Mouse (Mus musculus) ES-Bruce4 (cell line): ENCODE measurements around the gene Hoxc10. TPM values are rescaled to one million over a fixed set of nuclear protein-coding genes. Genes with fewer than 3 reads are reported as not detected.

Experiments used
- H3K27ac ChIP-seq: 2 replicates; pipeline ENCODE4 v1.5.1; 2012; ENCODE audit warnings: low read length, inconsistent platforms; ENCODE audit not compliant: insufficient read depth
- H3K27me3 ChIP-seq: 2 replicates; pipeline ENCODE4 v1.6.1; 2012; ENCODE audit warnings: mild to moderate bottlenecking, low read length, inconsistent platforms; ENCODE audit not compliant: control insufficient read depth, poor library complexity, insufficient read depth, severe bottlenecking
- H3K36me3 ChIP-seq: 2 replicates; pipeline ENCODE4 v1.6.1; 2012; ENCODE audit warnings: inconsistent platforms, mild to moderate bottlenecking, low read length, moderate library complexity; ENCODE audit not compliant: control insufficient read depth, poor library complexity, insufficient read depth, severe bottlenecking
- H3K4me1 ChIP-seq: one replicate; pipeline ENCODE4 v1.8.1; 2011; ENCODE audit warnings: low read length; ENCODE audit not compliant: control insufficient read depth, insufficient read depth
- H3K4me3 ChIP-seq: 2 replicates; pipeline ENCODE4 v1.5.1; 2011; ENCODE audit warnings: low read depth, mild to moderate bottlenecking, low read length
- H3K9ac ChIP-seq: 2 replicates; pipeline ENCODE4 v1.6.1; 2012; ENCODE audit warnings: low read depth, mild to moderate bottlenecking, inconsistent platforms; ENCODE audit not compliant: poor library complexity, severe bottlenecking
- H3K9me3 ChIP-seq: replicated peaks from 2 replicates; pipeline ENCODE4 v1.6.1; 2012; ENCODE audit warnings: mild to moderate bottlenecking, low read length, inconsistent platforms; ENCODE audit not compliant: control insufficient read depth, poor library complexity, insufficient read depth, severe bottlenecking
- CTCF ChIP-seq: IDR thresholded peaks from one replicate; pipeline ENCODE4 v1.8.1; 2011; ENCODE audit warnings: low read depth, low read length
- EP300 ChIP-seq: IDR thresholded peaks from 2 replicates; pipeline ENCODE4 v1.6.1; 2011; ENCODE audit warnings: low read depth, low read length; ENCODE audit not compliant: insufficient read depth
- POLR2A ChIP-seq: IDR thresholded peaks from one replicate; pipeline ENCODE4 v1.8.1; 2011; ENCODE audit warnings: low read length; ENCODE audit not compliant: insufficient read depth
- polyA plus RNA-seq: library from polyadenylated mRNA; stranded (reverse); fragments of >200 nt; gene quantifications from 2 replicates; pipeline ENCODE4 v1.2.4, GENCODE M21; 2011; ENCODE audit warnings: low read depth; ENCODE audit not compliant: missing spikeins, insufficient read depth, insufficient read length

Hoxc10 gene
- polyA plus RNA-seq, 1 experiment = not detected

DNA sequence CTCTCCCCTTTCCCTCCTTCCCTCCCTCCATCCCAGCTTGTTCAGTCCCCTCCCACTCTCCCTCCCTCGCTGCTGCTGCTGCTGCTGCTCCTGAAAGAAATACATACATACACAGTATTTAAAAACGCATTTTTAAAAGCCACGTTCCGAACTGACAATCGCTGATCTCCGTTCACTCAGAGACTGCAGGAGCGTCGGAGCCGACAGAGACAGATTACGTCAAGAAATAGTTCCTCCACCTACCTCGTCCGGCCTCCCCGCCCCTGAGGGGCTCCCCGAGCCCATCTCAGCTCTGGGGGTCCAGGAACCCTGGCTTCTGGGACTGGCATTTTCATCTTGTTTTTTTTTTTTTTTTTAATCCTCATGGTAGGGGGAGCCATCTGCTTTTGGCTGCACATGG is 14.3 kb downstream of the Hoxc10 start:
- no peak overlapping the region for H3K27ac ChIP-seq
- no peak for TF ChIP-seq POLR2A
- no peak for TF ChIP-seq CTCF
- no peak for TF ChIP-seq EP300
- H3K27me3 ChIP-seq = peaks cover 61% of the 10 kb centered on the region
- no peaks in the 10 kb centered on the region for H3K36me3 ChIP-seq
- peak overlapping the region; percentile 59; the same call in 1 of the 2 replicates for H3K9ac ChIP-seq
- H3K4me3 ChIP-seq = peak overlapping the region; percentile 65
- H3K9me3 ChIP-seq = no peaks in the 10 kb centered on the region
- H3K4me1 ChIP-seq = no peaks in the 10 kb centered on the region

DNA sequence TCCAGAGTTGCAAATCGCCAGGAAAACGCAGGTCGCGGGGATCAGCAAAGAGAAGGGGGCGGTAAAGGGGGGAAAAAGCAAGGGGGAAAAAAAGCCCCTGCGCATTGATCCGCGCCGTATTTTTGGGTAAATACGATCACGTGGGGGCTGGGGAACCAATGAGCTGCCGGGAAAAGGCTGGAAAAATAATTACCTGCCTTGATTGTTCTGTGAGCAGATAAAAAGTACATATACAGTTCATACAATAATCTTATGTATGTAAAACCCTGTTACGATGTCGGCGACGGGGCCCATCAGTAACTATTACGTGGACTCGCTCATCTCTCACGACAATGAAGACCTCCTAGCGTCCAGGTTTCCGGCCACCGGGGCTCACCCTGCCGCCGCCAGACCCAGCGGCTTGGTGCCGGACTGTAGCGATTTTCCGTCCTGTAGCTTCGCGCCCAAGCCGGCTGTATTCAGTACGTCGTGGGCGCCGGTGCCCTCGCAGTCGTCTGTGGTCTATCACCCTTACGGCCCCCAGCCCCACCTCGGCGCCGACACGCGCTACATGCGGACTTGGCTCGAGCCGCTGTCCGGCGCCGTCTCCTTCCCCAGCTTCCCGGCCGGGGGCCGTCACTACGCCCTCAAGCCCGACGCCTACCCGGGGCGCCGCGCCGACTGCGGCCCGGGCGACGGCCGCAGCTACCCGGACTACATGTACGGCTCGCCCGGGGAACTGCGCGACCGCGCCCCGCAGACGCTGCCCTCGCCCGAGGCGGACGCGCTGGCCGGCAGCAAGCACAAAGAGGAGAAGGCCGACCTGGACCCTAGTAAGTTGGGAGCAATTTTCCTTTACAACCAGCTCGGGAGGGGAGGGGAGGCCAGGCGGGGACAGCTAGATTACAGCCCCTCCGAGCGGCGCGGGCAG is 15.0 kb downstream of the Hoxc10 start:
- peak overlapping the region; percentile 65 for H3K4me3 ChIP-seq
- H3K9ac ChIP-seq = peak overlapping the region; percentile 59
- TF ChIP-seq CTCF (no peak), POLR2A (no peak), EP300 (no peak)
- peaks cover 59% of the 10 kb centered on the region for H3K27me3 ChIP-seq
- H3K4me1 ChIP-seq = no peaks in the 10 kb centered on the region
- H3K9me3 ChIP-seq = no peaks in the 10 kb centered on the region
- H3K27ac ChIP-seq = no peak overlapping the region
- H3K36me3 ChIP-seq = no peaks in the 10 kb centered on the region

DNA sequence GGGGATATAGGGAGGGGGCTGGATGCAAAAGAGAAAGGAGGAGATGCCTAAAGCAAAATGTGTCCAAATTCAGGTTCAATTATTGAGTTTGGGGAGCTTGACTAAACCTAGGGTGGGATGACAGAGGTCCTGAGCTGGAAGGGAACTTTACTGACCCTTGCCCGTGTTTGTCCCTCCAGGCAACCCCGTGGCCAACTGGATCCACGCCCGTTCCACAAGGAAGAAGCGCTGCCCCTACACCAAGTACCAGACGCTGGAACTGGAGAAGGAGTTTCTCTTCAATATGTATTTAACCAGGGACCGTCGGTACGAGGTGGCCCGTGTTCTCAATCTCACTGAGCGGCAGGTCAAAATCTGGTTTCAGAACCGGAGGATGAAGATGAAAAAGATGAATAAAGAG is 17.1 kb downstream of the Hoxc10 start:
- no peaks in the 10 kb centered on the region for H3K4me1 ChIP-seq
- H3K27me3 ChIP-seq = peaks cover 60% of the 10 kb centered on the region
- no peaks in the 10 kb centered on the region for H3K36me3 ChIP-seq
- TF ChIP-seq CTCF = no peak
- no peak for TF ChIP-seq EP300
- no peak for TF ChIP-seq POLR2A
- H3K4me3 ChIP-seq = no peak overlapping the region
- no peak overlapping the region for H3K9ac ChIP-seq
- no peaks in the 10 kb centered on the region for H3K9me3 ChIP-seq
- H3K27ac ChIP-seq = no peak overlapping the region

GRCm38 (mm10) chr15:102984521-102984920 is 17.9 kb downstream of the Hoxc10 start:
- TF ChIP-seq CTCF (no peak), EP300 (no peak), POLR2A (no peak)
- Histone ChIP-seq H3K9ac (no peak overlapping the region), H3K36me3 (no peaks in the 10 kb centered on the region), H3K27me3 (peaks cover 61% of the 10 kb centered on the region), H3K4me3 (no peak overlapping the region), H3K4me1 (no peaks in the 10 kb centered on the region), H3K27ac (no peak overlapping the region), H3K9me3 (no peaks in the 10 kb centered on the region)

DNA sequence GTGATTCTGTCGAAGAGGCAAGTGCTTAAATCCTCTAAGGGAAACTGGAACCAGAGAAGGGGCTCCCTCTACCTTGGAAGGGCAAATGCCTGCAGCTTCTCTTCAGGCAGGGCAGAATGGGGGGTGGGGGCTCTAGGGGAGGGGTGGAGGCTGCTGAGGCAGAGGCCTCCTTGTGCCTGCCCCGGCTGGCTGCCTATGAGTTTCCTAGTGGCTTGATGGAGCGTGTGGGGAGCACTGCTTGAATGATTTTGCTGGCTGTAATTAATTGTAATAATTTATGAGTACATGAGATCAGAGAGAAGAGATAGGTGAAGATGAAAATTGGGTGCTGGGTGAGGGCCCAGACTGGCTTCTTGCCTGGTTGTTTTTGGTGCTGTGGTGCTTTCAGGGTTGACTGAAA is 18.3 kb downstream of the Hoxc10 start:
- H3K27me3 ChIP-seq = peaks cover 60% of the 10 kb centered on the region
- no peak overlapping the region for H3K27ac ChIP-seq
- TF ChIP-seq EP300 (no peak), POLR2A (no peak), CTCF (no peak)
- H3K4me1 ChIP-seq = no peaks in the 10 kb centered on the region
- H3K9ac ChIP-seq = no peak overlapping the region
- H3K9me3 ChIP-seq = no peaks in the 10 kb centered on the region
- no peaks in the 10 kb centered on the region for H3K36me3 ChIP-seq
- H3K4me3 ChIP-seq = no peak overlapping the region
